Mouse (Mus musculus) kidney, adult 8-10 months (tissue): ENCODE measurements at regions not wholly inside any gene's neighbourhood (a gene's known extent, or its start where the extent isn't known, plus 50 kb on each side); places are given as distances from the start of the nearest gene placed in this dataset.

Source experiments
- DNase-seq, 2 experiments: peaks; one replicate each; pipeline ENCODE4 v3.0.0; 2022

- DNase-seq: no peak
Measured at GRCm38 (mm10) chr4:127413997-127414964, 56.3 kb upstream of the Gjb5 start.
